Mouse (Mus musculus) embryonic facial prominence, embryonic 11.5 days (tissue): Measurements from ENCODE around the gene Gmppb. TPM values are rescaled to one million over a fixed set of nuclear protein-coding genes. Genes with fewer than 3 reads are reported as not detected.
A peak's percentile ranks its signal among the peaks of the same experiment; 100 is the strongest.

Experiments
- ATAC-seq: fragments of 200-750 bp; cut with Nextera tagmentation; replicated peaks from 2 replicates; pipeline ENCODE4 v1.8.0; 2017; ENCODE audit warnings: low read depth; ENCODE audit not compliant: insufficient number of reproducible peaks, low FRiP score, low TSS enrichment
- DNase-seq: peaks from one replicate; pipeline ENCODE4 v3.0.0-alpha.2; 2015; ENCODE audit warnings: low spot score
- H3K27ac ChIP-seq: fragments of 300-500 bp; sonication (generic); replicated peaks from 2 replicates; pipeline ENCODE4 v1.5.1; 2014; ENCODE audit warnings: mild to moderate bottlenecking, low read depth, low read length, control low read depth
- H3K27me3 ChIP-seq: fragments of 300-500 bp; sonication (generic); 2 replicates; pipeline ENCODE4 v1.6.1; 2014; ENCODE audit warnings: mild to moderate bottlenecking, low read length, moderate library complexity, mixed read lengths; ENCODE audit not compliant: control insufficient read depth, insufficient read depth
- H3K36me3 ChIP-seq: fragments of 300-500 bp; sonication (generic); replicated peaks from 2 replicates; pipeline ENCODE4 v1.6.1; 2014; ENCODE audit warnings: low read depth, mild to moderate bottlenecking, low read length, moderate library complexity, mixed read lengths; ENCODE audit not compliant: control insufficient read depth, insufficient read depth
- H3K4me1 ChIP-seq: fragments of 300-500 bp; sonication (generic); 2 replicates; pipeline ENCODE4 v1.6.1; 2014; ENCODE audit warnings: low read length, mixed read lengths; ENCODE audit not compliant: control insufficient read depth, insufficient read depth
- H3K4me2 ChIP-seq: fragments of 300-500 bp; sonication (generic); 2 replicates; pipeline ENCODE4 v1.6.1; 2014; ENCODE audit warnings: low read depth, mild to moderate bottlenecking, control low read depth, low read length, moderate library complexity
- H3K4me3 ChIP-seq: fragments of 300-500 bp; sonication (generic); 2 replicates; pipeline ENCODE4 v1.5.1; 2014; ENCODE audit warnings: low read depth, low read length, control low read depth
- H3K9ac ChIP-seq: fragments of 300-500 bp; sonication (generic); replicated peaks from 2 replicates; pipeline ENCODE4 v1.6.1; 2014; ENCODE audit warnings: mild to moderate bottlenecking, control low read depth, low read length
- H3K9me3 ChIP-seq: fragments of 300-500 bp; sonication (generic); replicated peaks from 2 replicates; pipeline ENCODE4 v1.6.1; 2016; ENCODE audit warnings: mild to moderate bottlenecking, low read length, inconsistent platforms, mixed read lengths; ENCODE audit not compliant: control insufficient read depth
- WGBS: fragments of 180-500 bp; shearing (Covaris S2); extraction: QIAGEN DNeasy Blood & Tissue Kit; methylation state at CpG from one replicate; pipeline ENCODE4 v1.1.7; 2014; 5-methylcytosine and 5-hydroxymethylcytosine counted together
- polyA plus RNA-seq: library from polyadenylated mRNA; unstranded; fragments of >200 nt; fragmentation: Nextera tagmentation; extraction: Ambion mirVana; gene quantifications from 2 replicates; pipeline ENCODE4 v1.2.1, GENCODE M21; 2014

Gmppb gene
- polyA plus RNA-seq, 1 experiment from 2014 or later, result 19.2 TPM

DNA sequence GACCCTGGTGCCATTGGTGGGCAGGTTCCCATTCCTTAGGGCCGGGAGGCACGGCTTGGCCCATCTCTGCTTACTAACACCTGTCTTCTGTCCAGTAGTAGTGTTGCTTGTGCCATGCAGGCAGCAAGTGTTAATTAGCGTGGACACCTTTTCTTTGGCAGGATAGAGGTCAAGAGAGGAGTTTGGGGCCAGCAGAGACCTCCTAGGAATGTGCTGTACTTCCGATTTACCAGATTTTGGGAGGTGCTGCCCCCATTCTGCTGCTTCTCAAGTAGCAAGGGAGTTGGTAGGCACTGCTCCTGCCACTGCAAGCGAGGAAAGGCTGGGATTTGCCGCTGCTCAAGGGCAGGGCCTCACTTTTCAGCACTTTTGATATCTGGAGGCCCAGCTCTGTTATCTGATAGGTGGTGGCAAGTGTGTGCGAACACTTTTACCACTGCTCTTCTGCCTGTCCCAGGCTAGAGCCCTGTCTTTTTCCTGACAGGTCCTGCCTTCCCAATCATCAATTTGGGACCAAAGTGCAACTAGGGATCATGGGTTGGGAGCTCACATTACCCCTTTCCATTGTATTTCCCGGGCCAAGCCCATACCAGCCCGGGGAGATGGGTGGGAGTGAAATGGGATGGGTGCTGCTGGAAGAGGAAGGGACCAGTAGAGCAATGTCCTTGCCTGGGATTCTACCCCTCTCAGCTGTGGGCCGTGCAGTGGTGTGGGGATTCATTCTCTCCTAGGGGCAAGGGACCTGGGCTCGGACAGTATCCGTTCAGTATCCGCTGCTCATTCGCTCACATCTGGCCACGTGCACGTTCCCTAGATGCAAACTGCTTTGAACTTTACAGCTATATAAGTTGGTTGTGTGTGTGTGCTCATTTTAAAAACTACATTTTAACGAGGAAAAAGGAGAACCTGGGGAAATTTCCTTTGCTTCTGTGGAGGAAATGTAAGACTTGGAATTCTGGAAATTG, 1.2 kb upstream of the Gmppb start:
- peak overlapping the region; percentile 89 for H3K4me2 ChIP-seq
- no peak overlapping the region; the same call in 1 of the 2 replicates for H3K27ac ChIP-seq
- no peaks in the 10 kb centered on the region for H3K4me1 ChIP-seq
- no peak for DNase-seq
- H3K36me3 ChIP-seq, result peaks cover 10% of the 10 kb centered on the region
- WGBS, result 48% methylated on average over 17 of the region's 17 CpGs
- H3K9me3 ChIP-seq, result no peaks in the 10 kb centered on the region
- peak overlapping the region; percentile 15; the same call in 1 of the 2 replicates for H3K9ac ChIP-seq
- H3K27me3 ChIP-seq, result no peaks in the 10 kb centered on the region
- ATAC-seq, result no peak
- peak overlapping the region; percentile 72 for H3K4me3 ChIP-seq

DNA sequence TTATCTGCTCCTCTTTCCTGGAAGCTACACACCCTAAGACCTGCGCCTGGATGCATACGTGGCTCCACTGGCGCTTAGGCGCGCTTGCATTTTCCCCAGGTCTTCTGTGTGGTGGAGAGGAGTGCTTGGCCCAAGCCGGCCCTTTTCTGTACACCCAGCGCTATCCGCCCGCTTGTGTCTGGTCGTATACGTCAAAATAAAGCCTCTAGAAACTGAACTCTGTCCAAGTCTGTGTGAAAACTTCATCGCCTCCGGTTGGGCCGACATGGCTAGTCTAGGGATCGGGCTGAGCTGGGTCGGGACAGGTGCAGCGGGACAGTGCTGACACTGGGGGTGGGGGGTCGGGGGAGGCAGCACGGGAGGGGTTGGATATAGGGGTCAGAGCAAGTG, 481 bp upstream of the Gmppb start:
- H3K27ac ChIP-seq, result no peak overlapping the region; the same call in 1 of the 2 replicates

DNA sequence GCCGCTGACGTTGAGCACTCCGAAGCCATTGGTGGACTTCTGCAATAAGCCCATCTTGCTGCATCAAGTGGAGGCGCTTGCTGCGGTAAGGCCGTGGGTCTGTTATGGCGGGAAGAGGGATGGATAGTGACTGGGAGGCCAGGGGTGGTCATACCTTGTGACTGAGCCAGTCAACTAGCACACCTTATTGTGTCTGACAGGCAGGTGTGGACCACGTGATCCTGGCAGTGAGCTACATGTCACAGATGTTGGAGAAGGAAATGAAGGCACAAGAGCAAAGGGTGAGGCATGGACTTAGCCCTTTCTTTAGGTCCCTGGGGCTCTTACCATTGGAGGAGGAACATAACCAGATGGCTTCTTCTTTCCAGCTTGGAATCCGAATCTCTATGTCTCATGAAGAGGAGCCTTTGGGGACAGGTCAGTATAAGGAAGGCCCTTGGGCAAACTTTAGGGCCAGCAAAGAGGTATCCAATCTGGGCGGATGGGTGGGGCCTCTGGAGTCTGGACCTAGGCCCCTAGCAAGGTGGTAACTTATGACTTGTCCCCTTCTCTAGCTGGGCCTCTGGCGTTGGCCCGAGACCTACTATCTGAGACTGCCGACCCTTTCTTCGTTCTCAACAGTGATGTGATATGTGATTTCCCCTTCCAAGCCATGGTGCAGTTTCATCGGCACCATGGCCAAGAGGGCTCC, 664 bp downstream of the Gmppb start:
- ATAC-seq (peak; percentile 3; the same call in 1 of the 2 replicates), DNase-seq (peak; percentile 17)
- Histone ChIP-seq H3K4me1 (no peaks in the 10 kb centered on the region), H3K9me3 (no peaks in the 10 kb centered on the region), H3K36me3 (peaks cover 9% of the 10 kb centered on the region), H3K4me3 (peak overlapping the region; percentile 72), H3K27me3 (no peaks in the 10 kb centered on the region), H3K27ac (no peak overlapping the region), H3K9ac (peak overlapping the region; percentile 78), H3K4me2 (peak overlapping the region; percentile 89)
- WGBS, result 43% methylated on average over 15 of the region's 15 CpGs

More for the DNA sequence above, 481 bp upstream of the Gmppb start:
- peaks cover 9% of the 10 kb centered on the region for H3K36me3 ChIP-seq
- no peaks in the 10 kb centered on the region for H3K4me1 ChIP-seq
- H3K9ac ChIP-seq, result peak overlapping the region; percentile 15
- no peaks in the 10 kb centered on the region for H3K9me3 ChIP-seq
- ATAC-seq, result peak; percentile 35; the same call in 1 of the 2 replicates
- DNase-seq, result no peak
- H3K27me3 ChIP-seq, result no peaks in the 10 kb centered on the region
- 2% methylated on average over 19 of the region's 19 CpGs for WGBS
- peak overlapping the region; percentile 72 for H3K4me3 ChIP-seq
- H3K4me2 ChIP-seq, result peak overlapping the region; percentile 89

DNA sequence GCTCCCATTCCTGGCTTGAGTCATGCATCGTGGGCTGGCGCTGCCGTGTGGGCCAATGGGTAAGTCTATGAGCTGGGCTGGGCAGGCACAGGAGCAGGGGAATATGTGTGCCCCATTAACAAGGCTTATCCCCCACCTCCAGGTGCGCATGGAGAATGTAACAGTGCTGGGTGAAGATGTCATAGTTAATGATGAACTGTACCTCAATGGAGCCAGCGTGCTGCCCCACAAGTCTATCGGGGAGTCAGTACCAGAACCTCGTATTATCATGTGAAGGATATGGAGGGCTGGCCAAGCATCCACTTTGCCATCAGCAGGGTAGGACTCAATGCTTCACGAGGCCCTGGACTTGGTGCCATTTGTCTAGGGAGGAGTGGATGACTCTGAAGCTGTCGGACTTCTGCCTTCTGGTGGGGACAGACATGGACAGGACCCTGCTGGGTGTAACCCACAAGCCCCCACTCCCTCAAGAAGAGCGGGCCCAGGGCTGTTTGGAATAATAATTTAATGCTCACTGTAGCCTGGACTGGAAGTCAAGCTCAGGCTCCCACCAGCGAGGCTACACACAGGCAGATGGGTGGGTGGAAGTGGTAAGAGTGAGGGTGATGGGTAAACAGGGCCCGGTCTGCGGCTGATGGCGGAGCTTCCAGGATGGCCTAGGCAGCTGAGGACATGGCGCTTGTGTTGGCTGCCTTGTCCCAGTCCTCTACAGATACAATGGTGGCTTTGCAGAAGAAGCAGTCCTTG, 2.3 kb downstream of the Gmppb start:
- H3K36me3 ChIP-seq, result peaks cover 4% of the 10 kb centered on the region

DNA sequence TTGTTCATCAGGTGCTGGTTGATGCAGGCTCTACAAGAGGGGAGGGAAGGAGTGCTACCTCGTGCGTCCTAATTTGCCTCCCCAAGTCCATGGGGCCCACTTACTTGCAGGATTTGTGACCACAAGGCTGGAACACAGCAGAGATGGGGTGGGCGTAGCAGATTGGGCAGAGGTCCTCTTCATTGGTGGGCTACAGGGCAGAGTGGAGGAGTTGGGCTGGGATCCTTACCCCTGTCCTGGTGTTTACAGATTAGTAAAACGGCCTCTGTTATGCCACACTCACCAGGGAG, 2.8 kb downstream of the Gmppb start:
- Histone ChIP-seq H3K4me1 (no peaks in the 10 kb centered on the region), H3K4me2 (no peak overlapping the region), H3K9ac (no peak overlapping the region), H3K4me3 (no peak overlapping the region), H3K36me3 (no peaks in the 10 kb centered on the region; the same call in none of the 2 replicates), H3K27ac (no peak overlapping the region), H3K9me3 (no peaks in the 10 kb centered on the region), H3K27me3 (no peaks in the 10 kb centered on the region)
- WGBS, result 87% methylated on average over 4 of the region's 4 CpGs
- ATAC-seq (no peak), DNase-seq (no peak)

More for the DNA sequence above, 2.3 kb downstream of the Gmppb start:
- no peak overlapping the region for H3K27ac ChIP-seq
- no peaks in the 10 kb centered on the region for H3K27me3 ChIP-seq
- H3K4me1 ChIP-seq, result no peaks in the 10 kb centered on the region
- no peak overlapping the region for H3K4me3 ChIP-seq
- DNase-seq (no peak), ATAC-seq (no peak)
- no peak overlapping the region for H3K4me2 ChIP-seq
- no peaks in the 10 kb centered on the region for H3K9me3 ChIP-seq
- 92% methylated on average over 15 of the region's 15 CpGs for WGBS
- no peak overlapping the region for H3K9ac ChIP-seq

DNA sequence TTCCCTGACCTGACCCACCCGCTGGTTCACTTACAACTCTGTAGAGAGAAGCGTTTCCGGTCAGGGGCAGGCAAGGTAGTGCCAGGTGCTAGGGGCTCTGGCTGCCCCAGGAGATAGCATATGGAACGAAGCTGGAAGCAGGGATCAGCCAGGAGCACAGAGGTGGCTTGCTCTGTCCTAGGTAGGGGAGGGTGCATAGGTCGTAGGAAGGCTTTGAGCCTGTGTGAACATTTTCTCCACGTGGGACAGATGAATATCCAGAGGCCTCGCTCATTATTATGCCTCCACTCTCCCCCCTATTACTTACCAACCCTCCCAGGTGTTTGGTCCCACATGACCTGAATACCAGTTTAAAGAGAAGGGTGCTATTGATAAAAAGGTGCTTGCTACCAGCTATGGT, 3.4 kb downstream of the Gmppb start:
- ATAC-seq (no peak), DNase-seq (no peak)

DNA sequence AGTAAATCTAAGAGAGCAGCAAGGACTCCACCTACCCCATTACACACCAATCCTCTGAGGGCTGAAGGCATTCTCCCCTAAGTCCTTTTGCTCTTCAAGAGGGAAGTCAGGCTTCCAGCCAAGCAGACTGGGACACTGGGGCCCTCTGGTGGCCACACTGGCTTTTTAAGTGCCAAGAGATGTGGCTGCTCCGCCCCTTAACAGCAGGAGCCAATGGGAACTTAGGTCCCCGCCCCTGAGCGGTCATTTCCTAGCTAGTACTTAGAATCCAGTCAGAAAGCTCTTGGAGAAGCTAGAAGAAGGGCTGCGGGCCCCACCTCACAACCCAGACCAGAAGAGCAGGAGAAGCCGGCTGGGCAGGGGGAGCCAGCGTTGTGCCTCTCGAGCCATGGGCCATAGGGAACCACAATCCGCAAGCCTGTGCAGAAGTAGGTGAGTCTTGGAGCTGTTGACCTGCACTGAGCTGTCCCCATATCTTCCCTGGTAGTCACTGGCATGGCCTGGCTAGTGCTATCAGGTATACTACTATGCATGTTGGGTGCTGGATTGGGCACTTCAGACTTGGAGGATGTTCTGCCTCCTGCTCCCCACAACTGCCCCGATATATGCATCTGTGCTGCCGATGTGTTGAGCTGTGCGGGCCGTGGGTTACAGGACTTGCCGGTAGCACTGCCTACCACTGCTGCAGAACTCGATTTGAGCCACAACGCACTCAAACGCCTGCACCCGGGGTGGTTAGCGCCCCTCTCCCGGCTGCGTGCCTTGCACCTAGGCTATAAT, 4.0 kb downstream of the Gmppb start, which contains the start of gene Amigo3:
Gene Amigo3, plus strand, starts transcription at position 275 of the 780 bp plus-strand sequence.
- 56% methylated on average over 20 of the region's 20 CpGs for WGBS
- no peak within 1 kb of the TSS for H3K27ac ChIP-seq
- no peaks in the 10 kb centered on the region; the same call in 1 of the 2 replicates for H3K36me3 ChIP-seq
- H3K9me3 ChIP-seq, result no peaks in the 10 kb centered on the region
- DNase-seq, result peak; percentile 98
- H3K9ac ChIP-seq, result no peak within 1 kb of the TSS; the same call in 1 of the 2 replicates
- H3K27me3 ChIP-seq, result no peaks in the 10 kb centered on the region
- ATAC-seq, result peak; percentile 16; the same call in 1 of the 2 replicates
- no peak within 1 kb of the TSS for H3K4me3 ChIP-seq
- no peak within 1 kb of the TSS; the same call in 1 of the 2 replicates for H3K4me2 ChIP-seq
- no peaks in the 10 kb centered on the region for H3K4me1 ChIP-seq

More for the DNA sequence above, 3.4 kb downstream of the Gmppb start:
- 70% methylated on average over 7 of the region's 7 CpGs for WGBS
- H3K9ac ChIP-seq, result no peak overlapping the region; the same call in 1 of the 2 replicates
- H3K9me3 ChIP-seq, result no peaks in the 10 kb centered on the region
- no peaks in the 10 kb centered on the region for H3K27me3 ChIP-seq
- no peaks in the 10 kb centered on the region for H3K4me1 ChIP-seq
- no peaks in the 10 kb centered on the region; the same call in 1 of the 2 replicates for H3K36me3 ChIP-seq
- H3K4me2 ChIP-seq, result no peak overlapping the region; the same call in 1 of the 2 replicates
- H3K27ac ChIP-seq, result no peak overlapping the region
- H3K4me3 ChIP-seq, result no peak overlapping the region
